Mouse (Mus musculus) myocyte (in vitro differentiated cells): ENCODE results near the gene Tmem62. TPM values are rescaled to one million over a fixed set of nuclear protein-coding genes. Genes with fewer than 3 reads are reported as not detected.
A peak's percentile ranks its signal among the peaks of the same experiment; 100 is the strongest.

ENCODE experiments used
- H3K27me3 ChIP-seq: one replicate; pipeline ENCODE4 v1.6.1; 2011; ENCODE audit not compliant: control insufficient read depth, insufficient read depth, insufficient read length
- H3K36me3 ChIP-seq: one replicate; pipeline ENCODE4 v1.6.1; 2011; ENCODE audit not compliant: control insufficient read depth, insufficient read depth
- H3K4me2 ChIP-seq: one replicate; pipeline ENCODE4 v1.6.1; 2011; ENCODE audit warnings: low read depth, control low read depth
- H3K4me3 ChIP-seq: one replicate; pipeline ENCODE4 v1.5.1; 2011; ENCODE audit warnings: mild to moderate bottlenecking, control low read depth, moderate library complexity
- H3K79me2 ChIP-seq: one replicate; pipeline ENCODE4 v1.6.1; 2011; ENCODE audit not compliant: control insufficient read depth, insufficient read depth
- H3ac ChIP-seq: one replicate; pipeline ENCODE4 v1.6.1; 2011; ENCODE audit not compliant: control insufficient read depth, insufficient read length
- CEBPB ChIP-seq: IDR thresholded peaks from 2 replicates; pipeline ENCODE4 v1.6.1; 2011; ENCODE audit warnings: mild to moderate bottlenecking, moderate library complexity; ENCODE audit not compliant: poor library complexity, insufficient read depth, severe bottlenecking
- E2F4 ChIP-seq: IDR thresholded peaks from one replicate; pipeline ENCODE4 v1.6.1; 2011; ENCODE audit warnings: mild to moderate bottlenecking, control low read depth, moderate library complexity; ENCODE audit not compliant: insufficient read depth
- MAX ChIP-seq: IDR thresholded peaks from one replicate; pipeline ENCODE4 v1.6.1; 2011; ENCODE audit warnings: low read depth, mild to moderate bottlenecking, control low read depth
- MYOD1 ChIP-seq, 3 experiments: IDR thresholded peaks; one replicate each; pipeline ENCODE4 v1.6.1; 2011; ENCODE audit warnings: control low read depth in 2 of 3, low read depth in 2 of 3, mild to moderate bottlenecking in 2 of 3, moderate library complexity in 1 of 3; ENCODE audit not compliant: insufficient read length in 2 of 3, control insufficient read depth in 1 of 3
- MYOG ChIP-seq, 3 experiments: IDR thresholded peaks; one replicate each; pipeline ENCODE4 v1.6.1; 2011; ENCODE audit warnings: control low read depth in 2 of 3, low read depth in 2 of 3, mild to moderate bottlenecking in 2 of 3; ENCODE audit not compliant: insufficient read length in 2 of 3, control insufficient read depth in 1 of 3, insufficient read depth in 1 of 3
- POLR2A ChIP-seq: IDR thresholded peaks from one replicate; pipeline ENCODE4 v1.6.1; 2011; ENCODE audit warnings: low read depth, mild to moderate bottlenecking, control low read depth, moderate library complexity; ENCODE audit not compliant: insufficient read length
- POLR2AphosphoS2 ChIP-seq: IDR thresholded peaks from one replicate; pipeline ENCODE4 v1.6.1; 2011; ENCODE audit warnings: low read depth, control low read depth; ENCODE audit not compliant: insufficient read length
- REST ChIP-seq: IDR thresholded peaks from one replicate; pipeline ENCODE4 v1.6.1; 2011; ENCODE audit warnings: mild to moderate bottlenecking, control low read depth, moderate library complexity; ENCODE audit not compliant: insufficient read depth, insufficient read length
- SRF ChIP-seq: IDR thresholded peaks from one replicate; pipeline ENCODE4 v1.6.1; 2011; ENCODE audit warnings: low read depth; ENCODE audit not compliant: control insufficient read depth, insufficient read length
- TCF12 ChIP-seq: IDR thresholded peaks from one replicate; pipeline ENCODE4 v1.6.1; 2011; ENCODE audit warnings: mild to moderate bottlenecking, control low read depth; ENCODE audit not compliant: poor library complexity, insufficient read depth, severe bottlenecking
- TCF3 ChIP-seq: IDR thresholded peaks from one replicate; pipeline ENCODE4 v1.6.1; 2011; ENCODE audit warnings: low read depth, control low read depth; ENCODE audit not compliant: insufficient read length
- USF1 ChIP-seq: IDR thresholded peaks from one replicate; pipeline ENCODE4 v1.6.1; 2011; ENCODE audit warnings: low read depth, mild to moderate bottlenecking, control low read depth, moderate library complexity
- polyA plus RNA-seq: library from polyadenylated mRNA; unstranded; fragments of >200 nt; fragmentation: generic; extraction: Trizol; gene quantifications from one replicate; pipeline ENCODE4 v1.2.1, GENCODE M21; 2012; ENCODE audit warnings: missing spikeins

Tmem62 gene
- polyA plus RNA-seq, 1 experiment = 11.3 TPM

DNA sequence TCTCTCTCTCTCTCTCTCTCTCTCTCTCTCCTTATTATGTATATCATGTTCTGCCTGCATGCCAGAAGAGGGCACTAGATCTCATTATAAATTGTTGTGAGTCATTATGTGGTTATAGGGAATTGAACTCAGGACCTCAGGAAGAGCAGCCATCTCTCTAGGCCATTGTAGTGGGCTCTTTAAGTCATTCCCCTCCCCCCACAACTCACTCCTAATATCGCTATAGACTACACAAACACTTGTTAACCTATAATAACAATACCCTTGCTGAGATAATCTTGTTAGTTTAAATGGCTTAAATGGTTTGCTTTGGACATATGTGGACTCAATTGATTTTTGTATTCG is 1.8 kb downstream of the Tmem62 start:
- H3K27me3 ChIP-seq = no peaks in the 10 kb centered on the region
- no peak overlapping the region for H3K4me2 ChIP-seq
- TF ChIP-seq TCF3 (no peak), TCF12 (no peak), REST (no peak), CEBPB (no peak), E2F4 (no peak), MYOD1 (IDR thresholded peaks at IDR 0.05; ENCODE audit: control insufficient read depth in 1 of 3, insufficient read length in 2 of 3, low read depth in 2 of 3) (no peak), MAX (no peak), USF1 (no peak), POLR2A (no peak), MYOG (IDR thresholded peaks at IDR 0.05; ENCODE audit: control insufficient read depth in 1 of 3, insufficient read depth in 1 of 3, insufficient read length in 2 of 3, low read depth in 2 of 3) (no peak), SRF (no peak), POLR2AphosphoS2 (no peak)
- no peak overlapping the region for H3ac ChIP-seq
- no peaks in the 10 kb centered on the region for H3K36me3 ChIP-seq
- H3K79me2 ChIP-seq = no peaks in the 10 kb centered on the region
- no peak overlapping the region for H3K4me3 ChIP-seq

DNA sequence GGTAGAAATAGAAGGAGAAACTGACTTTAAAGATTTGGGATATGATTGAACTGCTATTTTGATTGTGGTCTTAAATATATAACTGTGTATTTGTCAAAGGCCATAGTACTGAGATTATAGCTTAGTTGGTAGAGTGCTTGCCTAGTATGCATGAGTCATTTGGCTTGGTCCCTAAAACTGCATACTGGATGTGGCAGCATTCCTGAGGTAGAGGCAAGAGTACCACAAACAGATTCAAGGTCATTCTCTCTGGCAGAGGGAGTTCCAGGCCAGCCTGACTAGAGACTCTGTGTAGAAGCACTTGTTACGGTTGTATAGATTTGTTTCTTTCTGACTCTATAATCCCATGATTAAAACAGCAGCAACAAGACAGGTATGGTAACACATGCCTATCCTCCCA is 3.0 kb downstream of the Tmem62 start:
- no peaks in the 10 kb centered on the region for H3K36me3 ChIP-seq
- H3K27me3 ChIP-seq = no peaks in the 10 kb centered on the region
- H3K4me3 ChIP-seq = no peak overlapping the region
- H3K79me2 ChIP-seq = no peaks in the 10 kb centered on the region
- H3ac ChIP-seq = no peak overlapping the region
- TF ChIP-seq POLR2AphosphoS2 (no peak), MYOD1 (IDR thresholded peaks at IDR 0.05; ENCODE audit: control insufficient read depth in 1 of 3, insufficient read length in 2 of 3, low read depth in 2 of 3) (no peak), MAX (no peak), SRF (no peak), CEBPB (no peak), E2F4 (no peak), TCF12 (no peak), MYOG (IDR thresholded peaks at IDR 0.05; ENCODE audit: control insufficient read depth in 1 of 3, insufficient read depth in 1 of 3, insufficient read length in 2 of 3, low read depth in 2 of 3) (no peak), TCF3 (no peak), REST (no peak), USF1 (no peak), POLR2A (no peak)
- peak overlapping the region; percentile 56 for H3K4me2 ChIP-seq

DNA sequence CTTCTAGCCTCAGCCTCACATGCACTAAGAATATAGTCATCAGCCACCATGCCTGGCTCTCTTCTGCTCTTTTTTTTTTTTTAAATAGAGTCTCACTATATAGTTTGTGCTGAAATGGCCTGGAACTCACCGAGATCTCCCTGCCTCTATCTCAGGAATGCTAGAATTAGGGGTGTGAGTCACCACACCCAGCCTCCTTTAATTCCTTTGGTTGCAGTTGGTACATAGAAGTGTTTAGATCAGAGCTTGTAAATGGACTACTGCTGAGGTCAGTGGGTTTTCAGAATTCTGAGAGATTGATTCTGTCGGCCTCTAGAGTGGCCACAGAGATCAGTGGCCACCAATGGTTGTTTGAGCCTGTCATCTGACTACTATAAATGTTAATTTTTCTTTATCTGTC is 4.0 kb downstream of the Tmem62 start:
- Histone ChIP-seq H3K79me2 (no peaks in the 10 kb centered on the region), H3K27me3 (no peaks in the 10 kb centered on the region), H3K4me3 (no peak overlapping the region), H3K36me3 (no peaks in the 10 kb centered on the region), H3ac (no peak overlapping the region), H3K4me2 (peak overlapping the region; percentile 56)
- TF ChIP-seq POLR2A (no peak), MAX (no peak), USF1 (no peak), E2F4 (no peak), TCF12 (no peak), CEBPB (no peak), SRF (no peak), REST (no peak), MYOG (IDR thresholded peaks at IDR 0.05; ENCODE audit: control insufficient read depth in 1 of 3, insufficient read depth in 1 of 3, insufficient read length in 2 of 3, low read depth in 2 of 3) (no peak), POLR2AphosphoS2 (no peak), MYOD1 (IDR thresholded peaks at IDR 0.05; ENCODE audit: control insufficient read depth in 1 of 3, insufficient read length in 2 of 3, low read depth in 2 of 3) (no peak), TCF3 (no peak)

DNA sequence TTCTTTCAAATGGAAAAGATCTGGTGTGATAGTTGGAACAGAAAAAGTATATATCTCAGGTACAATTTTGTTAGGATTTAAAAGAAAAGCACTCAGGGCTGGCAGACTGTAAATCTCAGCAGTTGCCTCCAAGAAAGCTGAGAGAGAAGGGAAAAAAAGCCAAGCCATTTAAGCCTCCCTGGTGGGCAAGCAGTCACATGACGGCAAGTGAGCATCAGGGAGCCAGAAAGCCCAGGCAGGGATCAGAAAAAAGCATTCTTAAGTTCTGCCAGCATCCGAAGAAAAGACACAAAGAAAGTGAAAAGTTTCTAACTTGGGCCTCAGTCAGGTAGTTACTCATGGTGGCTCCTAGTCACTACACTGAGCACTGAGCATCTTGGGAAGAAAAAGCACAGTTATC is 6.8 kb downstream of the Tmem62 start:
- Histone ChIP-seq H3K79me2 (no peaks in the 10 kb centered on the region), H3ac (no peak overlapping the region), H3K27me3 (no peaks in the 10 kb centered on the region), H3K4me2 (no peak overlapping the region), H3K36me3 (no peaks in the 10 kb centered on the region), H3K4me3 (no peak overlapping the region)
- no peak for TF ChIP-seq POLR2A
- no peak for TF ChIP-seq MAX
- no peak for TF ChIP-seq SRF
- TF ChIP-seq USF1 = no peak
- no peak for TF ChIP-seq E2F4
- TF ChIP-seq POLR2AphosphoS2 = no peak
- no peak for TF ChIP-seq TCF12
- no peak for TF ChIP-seq MYOD1 (IDR thresholded peaks at IDR 0.05; ENCODE audit: control insufficient read depth in 1 of 3, insufficient read length in 2 of 3, low read depth in 2 of 3)
- TF ChIP-seq REST = no peak
- no peak for TF ChIP-seq CEBPB
- no peak for TF ChIP-seq TCF3
- no peak for TF ChIP-seq MYOG (IDR thresholded peaks at IDR 0.05; ENCODE audit: control insufficient read depth in 1 of 3, insufficient read depth in 1 of 3, insufficient read length in 2 of 3, low read depth in 2 of 3)

DNA sequence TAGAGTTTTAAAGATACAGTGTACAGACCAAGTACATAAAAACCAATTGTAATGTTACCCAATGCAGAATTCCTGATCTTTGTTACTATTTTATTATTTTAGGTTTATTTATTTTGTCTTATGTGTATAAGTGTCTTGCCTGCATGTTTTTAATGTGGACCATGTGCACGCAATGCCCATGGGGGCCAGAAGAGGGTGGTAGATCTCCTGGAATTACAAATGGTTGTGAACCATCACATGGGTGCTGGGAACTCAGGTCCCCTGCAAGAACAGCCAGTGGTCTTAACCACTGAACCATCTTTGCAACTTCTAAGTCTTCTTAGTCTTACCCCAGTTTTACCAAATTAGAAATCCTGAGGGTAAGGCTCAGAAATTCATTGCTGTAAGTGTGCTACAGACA is 8.4 kb downstream of the Tmem62 start:
- Histone ChIP-seq H3K36me3 (no peaks in the 10 kb centered on the region), H3K4me2 (no peak overlapping the region), H3K4me3 (no peak overlapping the region), H3ac (no peak overlapping the region), H3K27me3 (no peaks in the 10 kb centered on the region), H3K79me2 (no peaks in the 10 kb centered on the region)
- TF ChIP-seq REST (no peak), POLR2AphosphoS2 (no peak), TCF12 (no peak), SRF (no peak)
